Mouse (Mus musculus): ENCODE measurements around the gene Nup35. TPM values are rescaled to one million over a fixed set of nuclear protein-coding genes. Genes with fewer than 3 reads are reported as not detected.

Gene Nup35
- polyA plus RNA-seq, 1 experiment from 2014 or later: 22.6 TPM

DNA sequence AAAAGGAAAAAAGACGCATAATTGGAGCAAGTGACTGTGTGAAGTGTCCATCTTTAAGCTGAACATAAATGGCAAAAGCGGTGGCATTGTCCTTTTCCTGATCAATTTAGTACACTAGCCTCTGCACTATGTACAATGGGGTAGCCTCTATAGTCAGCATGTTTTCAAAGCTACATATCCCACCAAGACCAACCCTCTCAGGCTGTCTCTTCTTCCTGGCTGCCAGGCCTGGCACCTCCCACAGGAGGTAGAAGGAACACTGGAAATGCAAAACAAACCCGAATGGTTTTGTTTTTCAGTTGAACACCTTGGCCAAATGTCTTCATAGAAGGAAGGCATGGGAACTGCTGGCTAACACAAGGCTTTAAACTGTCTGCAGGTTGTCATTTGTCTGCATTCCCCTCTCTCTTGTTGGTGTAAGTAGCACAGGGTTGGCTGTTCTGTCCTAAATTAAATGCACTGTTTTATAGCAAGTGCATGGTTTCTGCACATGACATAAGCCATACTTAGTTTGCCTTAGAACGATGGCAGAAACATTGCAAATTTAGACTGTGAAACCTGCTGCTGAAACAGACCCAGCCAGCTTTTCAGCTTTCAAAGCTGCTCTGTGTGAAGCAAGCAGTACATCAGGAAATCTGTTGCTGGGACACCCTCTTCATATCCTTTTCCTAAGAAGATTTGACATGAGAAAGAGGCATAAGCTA, 22.7 kb upstream of the Nup35 start:
- 72% methylated on average over 4 of the region's 4 CpGs for WGBS

DNA sequence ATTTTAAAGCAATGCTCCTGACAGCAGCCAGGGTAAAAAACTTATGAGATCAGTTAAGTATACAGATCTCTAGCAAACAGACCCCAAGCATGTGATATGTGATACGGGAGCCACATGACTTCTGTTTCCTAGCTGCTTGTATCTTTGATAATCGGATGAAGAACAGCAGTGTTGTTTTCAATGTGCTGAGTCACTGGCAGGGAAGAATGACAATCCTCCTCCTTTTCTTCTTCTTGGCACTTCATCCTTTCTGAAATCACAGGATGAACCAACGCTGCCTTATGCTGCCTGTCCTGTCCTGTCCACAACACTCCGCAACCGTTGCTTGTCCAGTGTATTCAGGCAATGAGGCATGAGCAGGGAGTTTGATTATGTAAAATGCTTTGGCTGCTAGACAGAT, 20.1 kb upstream of the Nup35 start:
- ATAC-seq (replicated peaks; ENCODE audit: extremely low read depth, insufficient read depth, low FRiP score): no peak
- no peak overlapping the region for H3K4me3 ChIP-seq (ENCODE audit: low read length)
- no peaks in the 10 kb centered on the region for H3K36me3 ChIP-seq (ENCODE audit: control insufficient read depth, insufficient read depth)
- no peak overlapping the region for H3K27ac ChIP-seq (ENCODE audit: low read length)
- no peaks in the 10 kb centered on the region for H3K9me3 ChIP-seq (replicated peaks; ENCODE audit: control insufficient read depth, low read length)
- no peaks in the 10 kb centered on the region for H3K27me3 ChIP-seq (ENCODE audit: control insufficient read depth, insufficient read depth, low read length)
- WGBS: 74% methylated on average over 5 of the region's 5 CpGs
- H3K9ac ChIP-seq (ENCODE audit: low read length): no peak overlapping the region
- no peaks in the 10 kb centered on the region for H3K4me1 ChIP-seq (ENCODE audit: control insufficient read depth, insufficient read depth, low read length)
- H3K4me2 ChIP-seq (ENCODE audit: low read depth, low read length): no peak overlapping the region

More for the DNA sequence above, 22.7 kb upstream of the Nup35 start:
- ATAC-seq (replicated peaks; ENCODE audit: extremely low read depth, insufficient read depth, low FRiP score): no peak
- no peaks in the 10 kb centered on the region for H3K36me3 ChIP-seq (ENCODE audit: control insufficient read depth, insufficient read depth)
- no peak overlapping the region for H3K4me3 ChIP-seq (ENCODE audit: low read length)
- no peak overlapping the region for H3K9ac ChIP-seq (ENCODE audit: low read length)
- H3K9me3 ChIP-seq (replicated peaks; ENCODE audit: control insufficient read depth, low read length): no peaks in the 10 kb centered on the region
- no peaks in the 10 kb centered on the region for H3K27me3 ChIP-seq (ENCODE audit: control insufficient read depth, insufficient read depth, low read length)
- no peak overlapping the region for H3K27ac ChIP-seq (ENCODE audit: low read length)
- H3K4me1 ChIP-seq (ENCODE audit: control insufficient read depth, insufficient read depth, low read length): no peaks in the 10 kb centered on the region
- no peak overlapping the region for H3K4me2 ChIP-seq (ENCODE audit: low read depth, low read length)

- Histone ChIP-seq H3K4me1 (ENCODE audit: control insufficient read depth, insufficient read depth, low read length) (no peaks in the 10 kb centered on the region), H3K9me3 (replicated peaks; ENCODE audit: control insufficient read depth, low read length) (no peaks in the 10 kb centered on the region), H3K4me3 (ENCODE audit: low read length) (no peak overlapping the region), H3K9ac (ENCODE audit: low read length) (no peak overlapping the region), H3K27ac (ENCODE audit: low read length) (no peak overlapping the region), H3K36me3 (ENCODE audit: control insufficient read depth, insufficient read depth) (no peaks in the 10 kb centered on the region), H3K4me2 (ENCODE audit: low read depth, low read length) (no peak overlapping the region), H3K27me3 (ENCODE audit: control insufficient read depth, insufficient read depth, low read length) (no peaks in the 10 kb centered on the region)
- 85% methylated on average over 3 of the region's 3 CpGs for WGBS
- no peak for ATAC-seq (replicated peaks; ENCODE audit: extremely low read depth, insufficient read depth, low FRiP score)
These were observed 17.2 kb upstream of the Nup35 start for GRCm38 (mm10) chr2:80599850-80600249.

DNA sequence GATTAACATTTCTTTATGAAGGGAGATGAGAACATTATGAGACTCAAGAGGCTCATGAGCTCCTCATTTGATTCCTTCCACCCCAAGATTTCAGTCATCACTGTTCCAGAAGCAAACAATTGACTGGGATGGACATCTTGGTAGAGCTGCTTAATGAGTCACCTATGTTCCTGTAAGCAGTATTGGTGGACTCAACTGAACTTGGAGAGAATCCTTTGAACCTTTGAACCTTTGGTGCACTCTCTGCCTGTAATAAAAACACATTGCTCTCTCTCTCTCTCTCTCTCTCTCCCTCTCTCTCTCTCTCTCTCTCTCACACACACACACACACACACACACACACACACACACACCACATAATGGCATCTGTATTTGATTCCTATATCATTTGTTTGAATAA, 16.4 kb upstream of the Nup35 start:
- Histone ChIP-seq H3K4me2 (ENCODE audit: low read depth, low read length) (no peak overlapping the region), H3K9ac (ENCODE audit: low read length) (no peak overlapping the region), H3K27me3 (ENCODE audit: control insufficient read depth, insufficient read depth, low read length) (no peaks in the 10 kb centered on the region), H3K4me3 (ENCODE audit: low read length) (no peak overlapping the region), H3K9me3 (replicated peaks; ENCODE audit: control insufficient read depth, low read length) (no peaks in the 10 kb centered on the region), H3K27ac (ENCODE audit: low read length) (no peak overlapping the region), H3K36me3 (ENCODE audit: control insufficient read depth, insufficient read depth) (no peaks in the 10 kb centered on the region), H3K4me1 (ENCODE audit: control insufficient read depth, insufficient read depth, low read length) (no peaks in the 10 kb centered on the region)
- ATAC-seq (replicated peaks; ENCODE audit: extremely low read depth, insufficient read depth, low FRiP score): no peak

DNA sequence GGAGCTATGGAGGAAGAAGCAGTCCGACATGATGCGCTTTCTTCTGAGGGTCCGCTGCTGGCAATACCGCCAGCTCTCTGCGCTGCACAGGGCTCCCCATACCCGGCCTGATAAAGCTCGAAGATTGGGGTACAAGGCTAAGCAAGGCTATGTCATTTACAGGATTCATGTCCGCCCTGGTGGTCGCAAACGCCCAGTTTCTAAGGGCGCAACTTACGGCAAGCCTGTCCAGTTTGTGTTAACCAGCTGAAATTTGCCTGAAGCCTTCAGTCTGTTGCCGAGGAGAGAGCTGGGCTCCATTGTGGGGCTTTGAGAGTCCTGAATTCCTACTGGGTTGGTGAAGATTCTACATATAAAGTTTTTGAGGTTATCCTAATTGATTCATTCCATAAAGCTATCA, 14.3 kb upstream of the Nup35 start:
- WGBS: 89% methylated on average over 13 of the region's 13 CpGs
- H3K27me3 ChIP-seq (ENCODE audit: control insufficient read depth, insufficient read depth, low read length): no peaks in the 10 kb centered on the region
- H3K27ac ChIP-seq (ENCODE audit: low read length): no peak overlapping the region
- no peaks in the 10 kb centered on the region for H3K36me3 ChIP-seq (ENCODE audit: control insufficient read depth, insufficient read depth)
- H3K9ac ChIP-seq (ENCODE audit: low read length): no peak overlapping the region
- H3K4me1 ChIP-seq (ENCODE audit: control insufficient read depth, insufficient read depth, low read length): no peaks in the 10 kb centered on the region
- H3K4me3 ChIP-seq (ENCODE audit: low read length): no peak overlapping the region
- ATAC-seq (replicated peaks; ENCODE audit: extremely low read depth, insufficient read depth, low FRiP score): no peak
- H3K4me2 ChIP-seq (ENCODE audit: low read depth, low read length): no peak overlapping the region
- no peaks in the 10 kb centered on the region for H3K9me3 ChIP-seq (replicated peaks; ENCODE audit: control insufficient read depth, low read length)

DNA sequence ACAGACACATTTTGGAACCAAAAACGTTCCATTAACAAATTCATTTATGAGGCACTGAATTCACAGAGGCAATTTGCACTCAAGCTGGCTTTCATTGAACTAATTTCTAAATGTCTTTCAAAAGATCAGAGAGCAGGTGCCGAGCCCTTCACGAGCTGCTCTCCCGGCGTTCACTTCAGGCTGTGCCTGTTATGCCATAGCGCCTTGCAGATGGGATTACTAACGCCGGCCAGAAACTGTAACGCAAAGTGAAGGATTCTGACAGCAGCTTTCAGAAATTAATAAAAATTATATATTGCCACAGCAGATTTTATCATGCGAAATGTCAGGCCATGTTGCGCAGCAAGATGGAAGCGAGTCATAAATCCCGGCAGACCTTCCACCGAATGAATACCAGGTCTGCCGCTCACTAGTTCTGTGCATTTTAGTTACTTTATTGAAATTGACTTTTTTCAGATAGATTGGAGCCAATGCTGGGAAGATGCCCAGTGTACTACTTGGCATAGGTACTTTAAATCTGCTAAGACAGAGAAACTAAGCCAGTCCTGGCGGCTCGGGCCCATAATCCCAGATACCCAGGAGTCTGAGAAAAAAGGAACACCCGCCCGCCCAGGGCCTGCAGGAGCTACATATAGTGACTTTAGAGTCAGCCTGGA, 13.1 kb upstream of the Nup35 start:
- no peak for ATAC-seq (replicated peaks; ENCODE audit: extremely low read depth, insufficient read depth, low FRiP score)
- no peak overlapping the region for H3K9ac ChIP-seq (ENCODE audit: low read length)
- H3K27me3 ChIP-seq (ENCODE audit: control insufficient read depth, insufficient read depth, low read length): no peaks in the 10 kb centered on the region
- no peaks in the 10 kb centered on the region for H3K36me3 ChIP-seq (ENCODE audit: control insufficient read depth, insufficient read depth)
- H3K9me3 ChIP-seq (replicated peaks; ENCODE audit: control insufficient read depth, low read length): no peaks in the 10 kb centered on the region
- H3K27ac ChIP-seq (ENCODE audit: low read length): no peak overlapping the region
- 90% methylated on average over 19 of the region's 19 CpGs for WGBS
- H3K4me1 ChIP-seq (ENCODE audit: control insufficient read depth, insufficient read depth, low read length): no peaks in the 10 kb centered on the region
- no peak overlapping the region for H3K4me2 ChIP-seq (ENCODE audit: low read depth, low read length)
- no peak overlapping the region for H3K4me3 ChIP-seq (ENCODE audit: low read length)

GRCm38 (mm10) chr2:80612286-80612685, 4.8 kb upstream of the Nup35 start:
- WGBS: 40% methylated on average over 1 of the region's 1 CpGs
- no peaks in the 10 kb centered on the region for H3K36me3 ChIP-seq (ENCODE audit: control insufficient read depth, insufficient read depth)
- no peaks in the 10 kb centered on the region for H3K4me1 ChIP-seq (ENCODE audit: control insufficient read depth, insufficient read depth, low read length)
- H3K27me3 ChIP-seq (ENCODE audit: control insufficient read depth, insufficient read depth, low read length): no peaks in the 10 kb centered on the region
- ATAC-seq (replicated peaks; ENCODE audit: extremely low read depth, insufficient read depth, low FRiP score): no peak
- no peak overlapping the region for H3K9ac ChIP-seq (ENCODE audit: low read length)
- no peak overlapping the region for H3K27ac ChIP-seq (ENCODE audit: low read length)
- H3K4me2 ChIP-seq (ENCODE audit: low read depth, low read length): no peak overlapping the region
- H3K4me3 ChIP-seq (ENCODE audit: low read length): no peak overlapping the region
- no peaks in the 10 kb centered on the region for H3K9me3 ChIP-seq (replicated peaks; ENCODE audit: control insufficient read depth, low read length)

DNA sequence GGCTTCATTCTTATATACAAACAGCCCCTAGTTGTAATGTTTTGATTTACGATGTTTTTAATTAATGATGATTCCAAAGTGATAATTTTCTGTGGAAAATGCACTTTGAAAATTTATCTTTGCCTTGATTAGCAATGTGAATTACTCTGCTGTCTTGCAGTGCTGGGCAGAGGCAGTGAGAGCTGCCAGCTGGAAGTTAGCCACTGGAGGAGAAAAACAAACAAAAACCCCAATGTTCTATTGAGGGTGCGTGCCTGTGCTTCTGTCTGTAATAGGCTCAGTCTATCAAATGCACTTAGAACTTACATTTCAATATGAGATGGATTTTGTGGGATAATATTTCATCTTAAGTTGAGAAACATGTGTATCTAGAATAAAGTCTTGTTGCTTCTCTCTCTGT, 4.2 kb upstream of the Nup35 start:
- Histone ChIP-seq H3K9me3 (replicated peaks; ENCODE audit: control insufficient read depth, low read length) (no peaks in the 10 kb centered on the region), H3K27ac (ENCODE audit: low read length) (no peak overlapping the region), H3K4me2 (ENCODE audit: low read depth, low read length) (no peak overlapping the region), H3K9ac (ENCODE audit: low read length) (no peak overlapping the region), H3K4me1 (ENCODE audit: control insufficient read depth, insufficient read depth, low read length) (peaks cover 3% of the 10 kb centered on the region), H3K36me3 (ENCODE audit: control insufficient read depth, insufficient read depth) (no peaks in the 10 kb centered on the region), H3K4me3 (ENCODE audit: low read length) (no peak overlapping the region), H3K27me3 (ENCODE audit: control insufficient read depth, insufficient read depth, low read length) (no peaks in the 10 kb centered on the region)
- ATAC-seq (replicated peaks; ENCODE audit: extremely low read depth, insufficient read depth, low FRiP score): no peak
- WGBS: 58% methylated on average over 2 of the region's 2 CpGs

DNA sequence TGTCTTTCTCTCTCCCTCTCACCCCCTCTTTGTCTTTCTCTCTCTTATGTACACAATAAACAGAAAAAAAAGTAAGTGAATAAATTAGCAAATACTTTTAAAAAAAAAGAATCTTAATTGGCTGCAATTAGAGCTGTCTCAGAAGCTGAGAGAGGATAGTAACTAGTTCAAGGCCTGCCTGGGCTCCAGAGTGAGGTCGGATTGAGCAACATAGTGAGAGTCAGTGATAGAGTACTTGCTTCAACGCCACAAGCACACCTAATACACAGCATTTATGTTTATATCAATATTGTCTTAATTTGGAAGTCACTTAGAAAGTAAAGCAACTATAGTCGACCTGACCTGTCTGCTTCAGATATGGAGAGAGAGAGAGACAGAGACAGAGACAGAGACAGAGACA, 2.0 kb downstream of the Nup35 start:
- Histone ChIP-seq H3K36me3 (ENCODE audit: control insufficient read depth, insufficient read depth) (no peaks in the 10 kb centered on the region), H3K27ac (ENCODE audit: low read length) (no peak overlapping the region), H3K4me1 (ENCODE audit: control insufficient read depth, insufficient read depth, low read length) (peaks cover 13% of the 10 kb centered on the region), H3K9me3 (replicated peaks; ENCODE audit: control insufficient read depth, low read length) (no peaks in the 10 kb centered on the region), H3K27me3 (ENCODE audit: control insufficient read depth, insufficient read depth, low read length) (no peaks in the 10 kb centered on the region), H3K9ac (ENCODE audit: low read length) (no peak overlapping the region), H3K4me3 (ENCODE audit: low read length) (no peak overlapping the region), H3K4me2 (ENCODE audit: low read depth, low read length) (no peak overlapping the region)
- WGBS: 78% methylated on average over 3 of the region's 3 CpGs
- no peak for ATAC-seq (replicated peaks; ENCODE audit: extremely low read depth, insufficient read depth, low FRiP score)

Measured in heart, embryonic 16.5 days (tissue).